26 mouse cellular contexts compared by ENCODE assay signal in the genomic region with DNA sequence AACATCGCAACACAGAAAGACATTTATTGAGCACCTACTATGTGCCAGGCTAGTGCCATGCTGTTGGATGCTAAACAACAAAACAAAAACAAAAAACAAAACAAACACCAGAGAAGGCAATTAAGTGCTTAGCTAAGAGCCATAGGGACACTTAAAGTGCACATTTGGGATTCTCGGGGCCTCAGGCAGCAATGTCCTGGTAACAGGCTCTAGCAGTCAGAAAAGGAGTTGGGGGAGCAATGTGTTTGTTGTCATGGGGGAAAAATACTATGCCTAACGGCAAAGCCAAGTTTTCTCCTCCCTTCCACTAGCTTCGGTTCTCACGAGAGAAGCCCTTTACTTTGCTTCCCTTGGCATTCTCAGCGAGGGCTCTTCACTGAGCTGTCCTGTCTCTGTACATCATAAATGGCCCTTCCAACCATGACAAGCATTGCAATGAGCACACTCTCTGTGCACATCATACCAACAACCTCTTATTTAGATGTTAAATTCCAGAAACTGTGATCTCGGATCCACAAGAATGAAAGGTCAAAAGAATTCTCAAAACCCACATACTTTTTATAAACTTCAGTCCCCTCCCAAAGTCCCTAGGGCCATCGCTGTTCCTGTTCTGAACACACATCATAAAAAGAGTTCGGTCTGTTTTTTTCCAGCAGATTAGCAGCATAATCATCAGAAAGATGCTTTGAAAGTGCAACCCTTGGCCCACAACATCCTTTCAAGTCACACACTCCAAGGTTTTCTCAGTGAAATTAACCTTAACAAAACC.
A peak's percentile ranks its signal among the peaks of the same experiment; 100 is the strongest.
DNase-seq lines count a peak whose midpoint lies in the region; ATAC-seq and TF ChIP-seq lines count a peak whose summit lies in the region.
"Had no signal": no experiment of that assay in that cellular context is flagged by ENCODE, and none has a peak within 500 bp of the region (broad histone marks: within the 10 kb centered on the region; RNA-seq: fewer than 3 reads in every experiment).

No protein-coding gene starts in this region.

- no peaks in the 10 kb centered on the region for H3K36me3 ChIP-seq in kidney, embryonic 16.5 days (ENCODE audit: insufficient read depth, low read length)
- no peaks in the 10 kb centered on the region for H3K36me3 ChIP-seq in midbrain, postnatal 0 days (ENCODE audit: insufficient read depth, low read length)
- no peaks in the 10 kb centered on the region for H3K36me3 ChIP-seq in midbrain, embryonic 13.5 days
- no peaks in the 10 kb centered on the region for H3K36me3 ChIP-seq in neural tube, embryonic 15.5 days
- H3K36me3 ChIP-seq: embryonic facial prominence, embryonic 12.5 days; forebrain, embryonic 15.5 days; heart, embryonic 12.5 days; hindbrain, embryonic 15.5 days; intestine, embryonic 15.5 days; limb, embryonic 13.5 days; liver, embryonic 12.5 days; midbrain, embryonic 12.5 days had no signal

- intact Hi-C loops in gastrocnemius, adult 2 months (cut with DNase I), result no loop called here
- intact Hi-C loops in gastrocnemius, postnatal 36 days (cut with DNase I), result loop anchor here (5.0 kb wide), 1 partner anchor 50 kb away; no protein-coding TSS in a partner anchor

- 57% methylated on average over 9 of the region's 9 CpGs for WGBS in kidney, embryonic 16.5 days
- WGBS in midbrain, postnatal 0 days, result 63% methylated on average over 9 of the region's 9 CpGs
- 68% methylated on average over 9 of the region's 9 CpGs for WGBS in midbrain, embryonic 13.5 days
- 66% methylated on average over 9 of the region's 9 CpGs for WGBS in neural tube, embryonic 15.5 days

- TF ChIP-seq CTCF in gastrocnemius, adult 2 months (IDR thresholded peaks at IDR 0.05), result no peak
- TF ChIP-seq CTCF in midbrain, postnatal 0 days (IDR thresholded peaks at IDR 0.05), result no peak

- DNase-seq in gastrocnemius, adult 2 months, result no peak
- no peak for DNase-seq in gastrocnemius, postnatal 36 days
- peak; percentile 29 for DNase-seq in kidney, adult 11 months
- peak; percentile 23 for DNase-seq in midbrain, postnatal 0 days (ENCODE audit: low spot score)
- no peak for DNase-seq in cerebellum, adult 9-10 months
- DNase-seq: adrenal gland, postnatal 36 days; cerebellum, adult 11-12 months; cerebellum, postnatal 14 days; heart, postnatal 36 days; layer of hippocampus, adult 9-11 months; lung, adult 18-20 months; lung, postnatal 10 days; thymus, adult 2 months had no signal

- ATAC-seq in kidney, embryonic 16.5 days (ENCODE audit: low FRiP score, low TSS enrichment), result no peak
- no peak for ATAC-seq in midbrain, postnatal 0 days (ENCODE audit: low FRiP score)
- ATAC-seq in midbrain, embryonic 13.5 days, result no peak
- peak; percentile 19; the same call in 1 of the 2 replicates for ATAC-seq in neural tube, embryonic 15.5 days (ENCODE audit: low FRiP score)
- ATAC-seq: CD4-positive, CD25-positive, alpha-beta regulatory T cell, adult 4 months; forebrain, embryonic 15.5 days; intestine, embryonic 15.5 days; liver, embryonic 12.5 days; Patski had no signal

- no peak overlapping the region for H3K4me3 ChIP-seq in gastrocnemius, adult 2 months
- no peak overlapping the region for H3K4me3 ChIP-seq in kidney, embryonic 16.5 days (ENCODE audit: low read length)
- no peak overlapping the region for H3K4me3 ChIP-seq in midbrain, postnatal 0 days (ENCODE audit: low read depth, low read length)
- no peak overlapping the region for H3K4me3 ChIP-seq in midbrain, embryonic 13.5 days (replicated peaks)
- H3K4me3 ChIP-seq in neural tube, embryonic 15.5 days (replicated peaks), result no peak overlapping the region
- H3K4me3 ChIP-seq: embryonic facial prominence, embryonic 12.5 days; forebrain, embryonic 15.5 days; heart, embryonic 12.5 days; hindbrain, embryonic 15.5 days; intestine, embryonic 15.5 days; limb, embryonic 13.5 days; liver, embryonic 12.5 days; midbrain, embryonic 12.5 days had no signal

- no peaks in the 10 kb centered on the region for H3K9me3 ChIP-seq in kidney, embryonic 16.5 days (ENCODE audit: low read length)
- H3K9me3 ChIP-seq in midbrain, postnatal 0 days (ENCODE audit: low read length), result no peaks in the 10 kb centered on the region
- H3K9me3 ChIP-seq in midbrain, embryonic 13.5 days, result no peaks in the 10 kb centered on the region
- H3K9me3 ChIP-seq in neural tube, embryonic 15.5 days (replicated peaks), result no peaks in the 10 kb centered on the region
- H3K9me3 ChIP-seq: embryonic facial prominence, embryonic 12.5 days; forebrain, embryonic 15.5 days; heart, embryonic 12.5 days; hindbrain, embryonic 15.5 days; intestine, embryonic 15.5 days; limb, embryonic 13.5 days; liver, embryonic 12.5 days; midbrain, embryonic 12.5 days had no signal

- H3K4me2 ChIP-seq in kidney, embryonic 16.5 days (replicated peaks; ENCODE audit: low read depth, low read length), result no peak overlapping the region
- H3K4me2 ChIP-seq in midbrain, postnatal 0 days (ENCODE audit: low read depth, low read length, poor library complexity, severe bottlenecking), result no peak overlapping the region
- H3K4me2 ChIP-seq in midbrain, embryonic 13.5 days (replicated peaks), result no peak overlapping the region
- no peak overlapping the region for H3K4me2 ChIP-seq in neural tube, embryonic 15.5 days
- H3K4me2 ChIP-seq: embryonic facial prominence, embryonic 12.5 days; forebrain, embryonic 15.5 days; heart, embryonic 12.5 days; hindbrain, embryonic 15.5 days; intestine, embryonic 15.5 days; limb, embryonic 13.5 days; liver, embryonic 12.5 days; midbrain, embryonic 12.5 days had no signal

- peaks cover 5% of the 10 kb centered on the region; the same call in 1 of the 2 replicates for H3K4me1 ChIP-seq in kidney, embryonic 16.5 days (ENCODE audit: insufficient read depth, low read length)
- no peaks in the 10 kb centered on the region for H3K4me1 ChIP-seq in midbrain, postnatal 0 days (ENCODE audit: insufficient read depth, low read length)
- H3K4me1 ChIP-seq in midbrain, embryonic 13.5 days (replicated peaks), result peaks cover 15% of the 10 kb centered on the region; the same call in 1 of the 2 replicates
- H3K4me1 ChIP-seq in neural tube, embryonic 15.5 days, result peaks cover 15% of the 10 kb centered on the region
- H3K4me1 ChIP-seq: intestine, embryonic 15.5 days had no signal

- H3K27me3 ChIP-seq in kidney, embryonic 16.5 days (ENCODE audit: insufficient read depth, low read length), result no peaks in the 10 kb centered on the region
- H3K27me3 ChIP-seq in midbrain, postnatal 0 days (ENCODE audit: insufficient read depth, low read length), result no peaks in the 10 kb centered on the region
- no peaks in the 10 kb centered on the region for H3K27me3 ChIP-seq in midbrain, embryonic 13.5 days
- no peaks in the 10 kb centered on the region for H3K27me3 ChIP-seq in neural tube, embryonic 15.5 days (replicated peaks)
- H3K27me3 ChIP-seq: embryonic facial prominence, embryonic 12.5 days; forebrain, embryonic 15.5 days; heart, embryonic 12.5 days; hindbrain, embryonic 15.5 days; intestine, embryonic 15.5 days; limb, embryonic 13.5 days; liver, embryonic 12.5 days; midbrain, embryonic 12.5 days had no signal

- H3K27ac ChIP-seq in gastrocnemius, adult 2 months, result peak overlapping the region; percentile 69
- H3K27ac ChIP-seq in kidney, embryonic 16.5 days (ENCODE audit: low read length), result no peak overlapping the region
- H3K27ac ChIP-seq in midbrain, postnatal 0 days (ENCODE audit: low read depth, low read length), result no peak overlapping the region
- H3K27ac ChIP-seq in midbrain, embryonic 13.5 days, result no peak overlapping the region
- peak overlapping the region; percentile 9; the same call in 1 of the 2 replicates for H3K27ac ChIP-seq in neural tube, embryonic 15.5 days (replicated peaks)
- H3K27ac ChIP-seq: embryonic facial prominence, embryonic 12.5 days; forebrain, embryonic 15.5 days; hindbrain, embryonic 15.5 days; intestine, embryonic 15.5 days; limb, embryonic 13.5 days; liver, embryonic 12.5 days; midbrain, embryonic 12.5 days had no signal

- no peak overlapping the region for H3K9ac ChIP-seq in kidney, embryonic 16.5 days (replicated peaks; ENCODE audit: low read length)
- H3K9ac ChIP-seq in midbrain, postnatal 0 days (replicated peaks; ENCODE audit: low read length, poor library complexity, severe bottlenecking), result no peak overlapping the region
- H3K9ac ChIP-seq in midbrain, embryonic 13.5 days (replicated peaks), result no peak overlapping the region
- H3K9ac ChIP-seq in neural tube, embryonic 15.5 days (replicated peaks), result no peak overlapping the region
- H3K9ac ChIP-seq: embryonic facial prominence, embryonic 12.5 days; forebrain, embryonic 15.5 days; heart, embryonic 12.5 days; hindbrain, embryonic 15.5 days; intestine, embryonic 15.5 days; limb, embryonic 13.5 days; liver, embryonic 12.5 days; midbrain, embryonic 12.5 days had no signal

Comparison
In these comparisons a context has a peak if more than half of its experiments do, and no peak if none do; other contexts are left out.
1. DNase-seq: peak in kidney, adult 11 months (single experiment) and midbrain, postnatal 0 days (single experiment); none in gastrocnemius, adult 2 months (single experiment), gastrocnemius, postnatal 36 days (0 of 2) and cerebellum, adult 9-10 months (single experiment).
2. H3K27ac ChIP-seq: peak in gastrocnemius, adult 2 months (single experiment) and neural tube, embryonic 15.5 days (single experiment); none in kidney, embryonic 16.5 days (single experiment), midbrain, postnatal 0 days (single experiment) and midbrain, embryonic 13.5 days (single experiment).